Mouse (Mus musculus) neural tube, postnatal 0 days (tissue): ENCODE data around the gene Mrpl51. TPM values are rescaled to one million over a fixed set of nuclear protein-coding genes. Genes with fewer than 3 reads are reported as not detected.

Source experiments
- microRNA-seq: library from miRNA; unstranded; fragments of <30 nt; microRNA quantifications from one replicate; pipeline ENCODE4, GENCODE M21; 2016
- polyA plus RNA-seq: library from polyadenylated mRNA; unstranded; fragments of >200 nt; fragmentation: Nextera tagmentation; extraction: Ambion mirVana; gene quantifications from 2 replicates; pipeline ENCODE4 v1.2.1, GENCODE M21; 2015

Mrpl51 gene
- polyA plus RNA-seq, result 166 and 188 TPM in 2 replicates

GRCm38 (mm10) chr6:125191332-125192015, at the start of gene Mrpl51, which contains the start of gene Ncapd2:
Mrpl51 (plus strand) TSS chr6:125191801.
Ncapd2 (minus strand) TSS chr6:125191701.

GRCm38 (mm10) chr6:125145001-125145400, 46.6 kb upstream of the Mrpl51 start, which contains the start of gene Iffo1:
Iffo1 (plus strand) TSS chr6:125145241.

GRCm38 (mm10) chr6:125166051-125166751, 25.4 kb upstream of the Mrpl51 start, which contains the start of gene Gapdh:
Gapdh (minus strand) TSS chr6:125166467.

GRCm38 (mm10) chr6:125215148-125215954, 23.8 kb downstream of the Mrpl51 start, which contains the start of gene Vamp1:
Vamp1 (plus strand) TSS chr6:125215551.

GRCm38 (mm10) chr6:125231117-125232044, 39.8 kb downstream of the Mrpl51 start, which contains the start of gene Tapbpl:
Tapbpl (minus strand) TSS chr6:125231860.

GRCm38 (mm10) chr6:125236782-125237181, 45.2 kb downstream of the Mrpl51 start, which contains the start of gene Cd27:
Cd27 (minus strand) TSS chr6:125237010.

Small RNAs within 50 kb of the gene (microRNA-seq; reads per million reads assigned to microRNA genes)
- gene Mir3098, result not detected
- gene Mir8113, result not detected

Other genes with a start within 250 kb of the Mrpl51 start
- gene Cops7a, start 226.3 kb upstream of the Mrpl51 start, polyA plus RNA-seq, result 111 and 114 TPM in 2 replicates
- gene Pianp, start 195.1 kb upstream of the Mrpl51 start, polyA plus RNA-seq, result 80.9 and 95.2 TPM in 2 replicates
- gene Zfp384, start 182.7 kb upstream of the Mrpl51 start, polyA plus RNA-seq, result 13.6 and 13.7 TPM in 2 replicates
- 91.2 and 93.6 TPM in 2 replicates for gene Ing4, start 152.0 kb upstream of the Mrpl51 start, polyA plus RNA-seq
- 18.7 and 19.3 TPM in 2 replicates for gene Acrbp, start 142.1 kb upstream of the Mrpl51 start, polyA plus RNA-seq
- gene Lpar5, start 123.9 kb upstream of the Mrpl51 start, polyA plus RNA-seq, result 0.71 and 0.94 TPM in 2 replicates
- 90.4 and 92.6 TPM in 2 replicates for gene Chd4, start 95.8 kb upstream of the Mrpl51 start, polyA plus RNA-seq
- gene Nop2, start 59.9 kb upstream of the Mrpl51 start, polyA plus RNA-seq, result 37.5 and 39.7 TPM in 2 replicates
- gene Iffo1, start 46.6 kb upstream of the Mrpl51 start, polyA plus RNA-seq, result 24.5 and 27.5 TPM in 2 replicates
- gene Gapdh, start 25.3 kb upstream of the Mrpl51 start, polyA plus RNA-seq, result 1,880 and 2,030 TPM in 2 replicates
- gene Ncapd2, start 100 bp upstream of the Mrpl51 start, polyA plus RNA-seq, result 17.6 and 23.0 TPM in 2 replicates
- 148 and 157 TPM in 2 replicates for gene Vamp1, start 23.8 kb downstream of the Mrpl51 start, polyA plus RNA-seq
- 7.7 and 9.3 TPM in 2 replicates for gene Tapbpl, start 40.1 kb downstream of the Mrpl51 start, polyA plus RNA-seq
- 2.5 TPM in 2 replicates for gene Cd27, start 45.2 kb downstream of the Mrpl51 start, polyA plus RNA-seq
- gene Tuba3a, start 94.2 kb downstream of the Mrpl51 start, polyA plus RNA-seq, result not detected in 2 replicates
- 17.2 and 19.2 TPM in 2 replicates for gene Ltbr, start 122.1 kb downstream of the Mrpl51 start, polyA plus RNA-seq
- gene Scnn1a, start 128.9 kb downstream of the Mrpl51 start, polyA plus RNA-seq, result 1.2 and 1.6 TPM in 2 replicates
- 16.0 and 20.3 TPM in 2 replicates for gene Tnfrsf1a, start 157.6 kb downstream of the Mrpl51 start, polyA plus RNA-seq
- 0.18 and 0.23 TPM in 2 replicates for gene Plekhg6, start 189.0 kb downstream of the Mrpl51 start, polyA plus RNA-seq